Mouse (Mus musculus) limb, embryonic 10.5 days (tissue): ENCODE data around the gene Rere. TPM values are rescaled to one million over a fixed set of nuclear protein-coding genes. Genes with fewer than 3 reads are reported as not detected.

Experiments used
- DNase-seq: peaks from one replicate; pipeline ENCODE4 v3.0.0-alpha.2; 2017; ENCODE audit warnings: low spot score
- H3K27ac ChIP-seq: fragments of 300-500 bp; sonication (generic); 2 replicates; pipeline ENCODE4 v1.5.1; 2016; ENCODE audit warnings: mild to moderate bottlenecking
- H3K27me3 ChIP-seq: fragments of 300-500 bp; sonication (generic); 2 replicates; pipeline ENCODE4 v1.6.1; 2016; ENCODE audit warnings: low read depth, mild to moderate bottlenecking; ENCODE audit not compliant: poor library complexity, severe bottlenecking
- H3K36me3 ChIP-seq: fragments of 300-500 bp; sonication (generic); 2 replicates; pipeline ENCODE4 v1.6.1; 2016; ENCODE audit warnings: mild to moderate bottlenecking, moderate library complexity
- H3K4me1 ChIP-seq: fragments of 300-500 bp; sonication (generic); 2 replicates; pipeline ENCODE4 v1.6.1; 2016
- H3K4me3 ChIP-seq: fragments of 300-500 bp; sonication (generic); 2 replicates; pipeline ENCODE4 v1.5.1; 2016; ENCODE audit warnings: mild to moderate bottlenecking, moderate library complexity
- H3K9me3 ChIP-seq: fragments of 300-500 bp; sonication (generic); replicated peaks from 2 replicates; pipeline ENCODE4 v1.6.1; 2016; ENCODE audit warnings: mild to moderate bottlenecking
- WGBS: fragments of 180-500 bp; shearing (Covaris S2); methylation state at CpG from one replicate; pipeline ENCODE4 v1.1.7; 2016; 5-methylcytosine and 5-hydroxymethylcytosine counted together
- polyA plus RNA-seq: library from polyadenylated mRNA; unstranded; fragments of >200 nt; fragmentation: Nextera tagmentation; extraction: Ambion mirVana; gene quantifications from 2 replicates; pipeline ENCODE4 v1.2.1, GENCODE M21; 2016

Gene Rere
- polyA plus RNA-seq, 1 experiment from 2014 or later, result 40.3 TPM

DNA sequence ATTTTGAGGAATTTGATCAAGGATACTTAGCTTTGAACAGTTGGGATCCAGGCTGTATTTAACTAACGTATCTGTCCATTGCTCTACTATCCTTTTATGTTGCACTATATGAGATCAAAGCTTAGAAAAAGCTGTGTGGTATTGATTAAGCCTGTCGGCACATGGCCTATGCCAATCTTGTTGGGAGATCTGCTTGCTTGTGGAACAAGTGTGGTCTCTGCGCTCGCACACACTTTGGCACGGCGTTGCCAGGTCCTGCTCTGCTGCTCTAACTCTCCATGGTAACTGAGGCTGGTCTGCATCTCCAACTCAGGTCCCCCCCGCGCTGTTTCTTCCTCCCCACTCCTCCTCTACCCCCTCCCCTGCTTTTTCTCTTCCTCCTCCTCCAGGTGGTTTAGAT is 112.2 kb downstream of the Rere start:
- Histone ChIP-seq H3K4me3 (no peak overlapping the region), H3K27ac (peak overlapping the region; percentile 59), H3K36me3 (peaks cover 13% of the 10 kb centered on the region), H3K4me1 (peaks cover 80% of the 10 kb centered on the region), H3K9me3 (no peaks in the 10 kb centered on the region), H3K27me3 (no peaks in the 10 kb centered on the region)
- 35% methylated on average over 8 of the region's 8 CpGs for WGBS
- DNase-seq, result no peak

- H3K27me3 ChIP-seq, result no peaks in the 10 kb centered on the region
- H3K27ac ChIP-seq, result peak overlapping the region; percentile 25; the same call in 1 of the 2 replicates
- H3K4me3 ChIP-seq, result no peak overlapping the region
- H3K4me1 ChIP-seq, result peaks cover 80% of the 10 kb centered on the region
- H3K36me3 ChIP-seq, result peaks cover 12% of the 10 kb centered on the region
- DNase-seq, result no peak
- WGBS, result 82% methylated on average over 4 of the region's 4 CpGs
- H3K9me3 ChIP-seq, result no peaks in the 10 kb centered on the region
These were observed 112.6 kb downstream of the Rere start for GRCm38 (mm10) chr4:150394091-150394490.

DNA sequence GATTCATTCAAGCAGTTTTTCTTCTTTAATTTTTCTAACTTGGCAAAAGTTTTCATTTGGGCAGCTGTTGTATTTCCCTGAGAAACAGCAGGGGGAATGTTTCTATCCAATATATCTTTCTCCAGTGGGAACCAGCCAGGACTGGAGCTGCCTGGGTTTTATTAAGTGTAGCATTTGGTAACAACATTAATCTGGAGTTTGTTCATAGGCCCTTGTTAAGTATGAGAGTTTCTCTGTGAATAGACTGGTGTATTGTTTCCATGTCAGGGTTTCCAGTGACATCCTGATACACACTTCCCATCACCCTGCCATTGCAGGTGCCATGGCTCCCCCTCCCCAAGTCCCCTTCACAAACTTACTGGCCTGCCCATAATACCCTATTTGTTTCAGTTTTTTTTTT is 114.9 kb downstream of the Rere start:
- H3K9me3 ChIP-seq, result no peaks in the 10 kb centered on the region
- H3K4me1 ChIP-seq, result peaks cover 83% of the 10 kb centered on the region
- H3K4me3 ChIP-seq, result no peak overlapping the region
- no peaks in the 10 kb centered on the region for H3K36me3 ChIP-seq
- peak overlapping the region; percentile 82; the same call in 1 of the 2 replicates for H3K27ac ChIP-seq
- DNase-seq, result no peak
- no peaks in the 10 kb centered on the region for H3K27me3 ChIP-seq

DNA sequence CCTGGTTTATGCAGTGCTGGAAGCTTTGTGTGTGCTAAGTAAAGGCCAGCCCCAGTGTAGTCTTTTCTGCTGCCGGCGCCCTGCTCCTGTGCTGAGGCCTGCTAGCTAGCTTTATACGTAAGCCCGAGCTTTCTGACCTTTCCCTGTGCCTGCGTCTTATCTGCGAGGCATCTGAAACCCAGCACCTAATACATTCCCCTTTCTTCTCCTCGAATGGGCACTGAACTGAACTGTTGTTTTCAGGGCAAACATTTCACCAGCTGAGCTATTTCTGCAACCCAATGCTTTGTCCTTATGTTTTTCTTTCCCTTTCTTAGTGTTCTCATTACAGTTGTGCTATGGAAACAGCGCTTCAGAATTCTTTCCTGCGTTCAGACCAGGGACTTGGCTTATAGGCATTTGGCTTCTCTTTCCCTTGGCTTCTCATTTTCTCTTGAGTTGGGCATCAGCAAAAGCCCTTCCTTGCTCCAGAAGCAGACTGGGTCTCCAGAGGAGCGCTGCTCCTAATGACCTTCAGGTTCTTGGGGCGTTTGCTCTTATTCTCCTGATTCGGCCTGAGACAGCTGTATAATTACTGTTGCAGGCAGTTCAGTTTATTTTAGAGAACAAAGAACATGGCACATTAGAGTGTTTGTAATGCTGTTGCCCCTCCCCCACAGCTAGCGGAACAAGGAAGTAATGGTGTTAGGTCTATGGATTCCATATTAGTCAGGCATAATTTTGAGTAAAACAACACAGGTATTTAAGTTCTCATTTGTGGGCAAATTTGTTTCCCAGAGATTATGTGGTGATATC is 115.6 kb downstream of the Rere start:
- no peak for DNase-seq
- Histone ChIP-seq H3K36me3 (no peaks in the 10 kb centered on the region), H3K4me3 (no peak overlapping the region), H3K27me3 (no peaks in the 10 kb centered on the region), H3K4me1 (peaks cover 83% of the 10 kb centered on the region), H3K9me3 (no peaks in the 10 kb centered on the region), H3K27ac (peak overlapping the region; percentile 82)
- 37% methylated on average over 13 of the region's 13 CpGs for WGBS

GRCm38 (mm10) chr4:150399032-150399431 is 117.6 kb downstream of the Rere start:
- DNase-seq, result no peak
- WGBS, result 72% methylated on average over 2 of the region's 2 CpGs
- no peaks in the 10 kb centered on the region for H3K9me3 ChIP-seq
- 0 out of 2 replicates have a peak overlapping the region, but pooled peaks have one; percentile 26 for H3K27ac ChIP-seq
- H3K27me3 ChIP-seq, result no peaks in the 10 kb centered on the region
- H3K36me3 ChIP-seq, result no peaks in the 10 kb centered on the region
- no peak overlapping the region for H3K4me3 ChIP-seq
- H3K4me1 ChIP-seq, result peaks cover 80% of the 10 kb centered on the region

DNA sequence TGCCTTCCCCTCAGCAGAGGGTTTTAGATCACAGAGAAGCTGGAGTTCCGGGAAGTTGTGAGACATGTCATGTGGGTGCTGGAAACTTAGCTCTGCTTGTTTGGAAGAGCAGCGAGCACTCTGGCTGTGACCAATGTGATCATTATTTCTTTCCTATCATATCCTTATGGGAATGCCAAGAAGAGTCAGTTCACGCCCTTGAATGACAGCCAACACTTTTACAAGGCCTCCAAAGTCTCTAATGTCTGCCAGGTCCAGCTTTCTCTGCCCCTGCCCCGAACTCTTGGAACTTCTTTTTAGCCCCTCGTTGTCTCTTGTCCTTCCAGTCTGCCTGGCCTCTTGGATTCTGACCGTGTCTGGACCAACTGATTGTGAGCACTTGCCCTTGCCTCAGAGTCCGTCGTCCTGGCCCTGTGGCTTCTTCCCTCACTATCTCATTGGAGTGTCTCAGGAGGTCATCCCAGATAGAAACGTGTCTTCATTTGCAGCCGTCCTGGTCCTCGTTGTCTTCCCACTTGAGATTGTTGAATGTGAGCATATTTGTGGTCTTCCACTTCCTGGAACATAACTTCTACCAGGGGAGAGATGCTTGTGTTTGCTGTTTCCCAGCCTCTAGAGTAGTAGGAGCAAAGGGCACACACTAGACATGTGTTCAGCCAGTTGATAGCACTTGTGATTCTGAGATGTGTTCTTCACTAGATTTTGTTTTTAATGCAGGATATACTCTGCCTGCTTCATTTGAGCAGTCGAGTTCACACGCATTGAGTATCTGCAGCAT is 120.6 kb downstream of the Rere start:
- Histone ChIP-seq H3K27me3 (no peaks in the 10 kb centered on the region), H3K4me1 (peaks cover 58% of the 10 kb centered on the region), H3K4me3 (no peak overlapping the region), H3K9me3 (no peaks in the 10 kb centered on the region), H3K27ac (no peak overlapping the region), H3K36me3 (peaks cover 10% of the 10 kb centered on the region)
- DNase-seq, result no peak
- 78% methylated on average over 13 of the region's 13 CpGs for WGBS

GRCm38 (mm10) chr4:150402608-150402985 is 121.2 kb downstream of the Rere start:
- Histone ChIP-seq H3K4me1 (peaks cover 52% of the 10 kb centered on the region), H3K4me3 (no peak overlapping the region), H3K27ac (no peak overlapping the region), H3K27me3 (no peaks in the 10 kb centered on the region), H3K9me3 (no peaks in the 10 kb centered on the region), H3K36me3 (peaks cover 16% of the 10 kb centered on the region)
- WGBS, result 72% methylated on average over 4 of the region's 4 CpGs
- DNase-seq, result no peak

- WGBS, result 66% methylated on average over 11 of the region's 11 CpGs
- DNase-seq, result no peak
- Histone ChIP-seq H3K27ac (no peak overlapping the region), H3K4me1 (peaks cover 39% of the 10 kb centered on the region), H3K9me3 (no peaks in the 10 kb centered on the region), H3K4me3 (no peak overlapping the region), H3K36me3 (peaks cover 29% of the 10 kb centered on the region), H3K27me3 (no peaks in the 10 kb centered on the region)
These were observed 122.5 kb downstream of the Rere start for GRCm38 (mm10) chr4:150403941-150404340.

DNA sequence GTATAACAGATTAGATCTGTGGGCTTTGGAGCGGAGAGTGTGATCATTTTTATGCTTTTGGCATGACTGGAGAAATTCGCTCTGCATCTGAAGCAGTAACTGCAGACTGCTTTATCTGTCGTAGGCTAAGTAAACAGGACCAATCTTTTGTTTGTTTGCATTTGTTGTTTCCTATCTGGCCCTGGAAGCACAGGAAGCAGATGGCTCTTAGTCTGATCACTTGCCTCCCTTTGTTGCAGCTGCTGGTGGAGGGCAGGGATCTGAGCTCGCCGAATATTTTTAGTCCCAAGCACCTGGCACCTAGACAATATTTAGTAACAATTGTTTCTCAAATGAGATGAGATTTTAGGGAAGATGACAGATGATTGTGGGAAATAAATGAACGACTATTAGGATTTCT is 123.1 kb downstream of the Rere start:
- Histone ChIP-seq H3K27me3 (no peaks in the 10 kb centered on the region), H3K4me1 (peaks cover 34% of the 10 kb centered on the region), H3K36me3 (peaks cover 36% of the 10 kb centered on the region), H3K9me3 (no peaks in the 10 kb centered on the region), H3K4me3 (no peak overlapping the region), H3K27ac (no peak overlapping the region)
- 58% methylated on average over 6 of the region's 6 CpGs for WGBS
- DNase-seq, result no peak

GRCm38 (mm10) chr4:150405786-150406185 is 124.3 kb downstream of the Rere start:
- H3K4me1 ChIP-seq, result peaks cover 34% of the 10 kb centered on the region
- DNase-seq, result no peak
- no peak overlapping the region for H3K27ac ChIP-seq
- H3K4me3 ChIP-seq, result no peak overlapping the region
- H3K9me3 ChIP-seq, result no peaks in the 10 kb centered on the region
- 85% methylated on average over 5 of the region's 5 CpGs for WGBS
- H3K36me3 ChIP-seq, result peaks cover 47% of the 10 kb centered on the region
- no peaks in the 10 kb centered on the region for H3K27me3 ChIP-seq

- no peak for DNase-seq
- H3K4me1 ChIP-seq, result peaks cover 30% of the 10 kb centered on the region
These were observed 124.9 kb downstream of the Rere start for GRCm38 (mm10) chr4:150406320-150406719.

DNA sequence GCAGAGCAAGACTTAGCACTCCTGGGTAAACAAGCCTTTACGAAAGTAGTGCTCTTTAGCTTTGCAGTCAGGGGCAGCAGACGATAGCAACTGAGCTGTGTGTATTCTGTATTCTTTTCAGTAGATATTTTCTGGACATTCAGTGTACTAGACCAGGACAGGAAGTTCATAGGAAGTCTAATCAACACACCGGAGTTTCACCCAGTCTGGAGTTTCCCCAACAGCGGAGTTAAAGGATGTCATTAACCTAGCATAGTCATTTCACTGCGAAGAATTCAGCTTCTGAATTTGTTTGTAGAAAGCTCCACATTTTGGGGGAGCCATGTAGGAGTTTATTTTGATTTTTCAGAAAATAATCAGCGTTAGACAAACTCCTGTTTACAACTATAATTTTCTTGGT is 125.4 kb downstream of the Rere start:
- Histone ChIP-seq H3K4me3 (no peak overlapping the region), H3K27ac (no peak overlapping the region), H3K4me1 (peaks cover 27% of the 10 kb centered on the region), H3K27me3 (no peaks in the 10 kb centered on the region), H3K9me3 (no peaks in the 10 kb centered on the region), H3K36me3 (peaks cover 52% of the 10 kb centered on the region)
- WGBS, result 92% methylated on average over 6 of the region's 6 CpGs
- no peak for DNase-seq

More at GRCm38 (mm10) chr4:150406320-150406719, 124.9 kb downstream of the Rere start:
- 78% methylated on average over 21 of the region's 21 CpGs for WGBS
- Histone ChIP-seq H3K9me3 (no peaks in the 10 kb centered on the region), H3K4me3 (no peak overlapping the region), H3K27me3 (no peaks in the 10 kb centered on the region), H3K27ac (no peak overlapping the region), H3K36me3 (peaks cover 47% of the 10 kb centered on the region)

DNA sequence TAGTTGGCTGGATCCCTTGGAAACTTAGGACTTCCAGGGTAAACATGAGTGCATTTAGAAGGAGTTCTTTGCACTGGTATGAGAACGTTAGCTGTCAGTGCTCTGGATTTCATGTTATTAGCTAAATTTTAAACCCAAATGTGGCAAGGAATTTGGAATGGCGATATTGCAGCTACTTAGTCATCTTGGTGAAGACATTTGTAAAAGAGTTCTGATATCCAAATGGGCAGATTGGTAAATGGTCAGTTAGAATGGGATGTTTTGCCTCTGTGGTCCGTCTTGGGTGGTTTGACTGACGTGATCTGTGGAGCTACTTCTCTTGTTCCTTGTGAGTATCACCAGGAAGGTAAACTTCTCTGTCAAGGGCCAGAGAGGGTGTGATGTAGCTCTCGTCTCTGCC is 132.8 kb downstream of the Rere start:
- H3K4me1 ChIP-seq, result no peaks in the 10 kb centered on the region
- DNase-seq, result no peak
- WGBS, result 82% methylated on average over 5 of the region's 5 CpGs
- H3K9me3 ChIP-seq, result no peaks in the 10 kb centered on the region
- H3K27ac ChIP-seq, result no peak overlapping the region
- H3K27me3 ChIP-seq, result no peaks in the 10 kb centered on the region
- peaks cover 54% of the 10 kb centered on the region for H3K36me3 ChIP-seq
- no peak overlapping the region for H3K4me3 ChIP-seq
